ENCODE assay signal across 11 mouse cellular contexts in genomic region chr1:180889841-180890240, GRCm38 (mm10). TPM values are rescaled to one million over a fixed set of nuclear protein-coding genes. Genes with fewer than 3 reads are reported as not detected.
DNase-seq lines count a peak whose midpoint lies in the region; ATAC-seq and TF ChIP-seq lines count a peak whose summit lies in the region.
"Had no signal": no experiment of that assay in that cellular context is flagged by ENCODE, and none has a peak within 500 bp of the region (broad histone marks: within the 10 kb centered on the region; RNA-seq: fewer than 3 reads in every experiment).

No protein-coding gene starts in this region.

- peaks cover 5% of the 10 kb centered on the region; the same call in 1 of the 2 replicates for H3K27me3 ChIP-seq in hindbrain, postnatal 0 days (ENCODE audit: insufficient read depth, low read length)
- H3K27me3 ChIP-seq in hindbrain, embryonic 16.5 days (replicated peaks; ENCODE audit: control insufficient read depth, insufficient read depth, low read length), result peaks cover 6% of the 10 kb centered on the region
- H3K27me3 ChIP-seq in CH12.LX (replicated peaks), result no peaks in the 10 kb centered on the region
- H3K27me3 ChIP-seq in midbrain, embryonic 16.5 days (ENCODE audit: control insufficient read depth, insufficient read depth, low read depth, low read length), result peaks cover 12% of the 10 kb centered on the region

- ATAC-seq in hindbrain, postnatal 0 days, result no peak
- no peak for ATAC-seq in hindbrain, embryonic 16.5 days
- ATAC-seq in monocyte, adult 5-6 weeks (replicated peaks; ENCODE audit: insufficient number of reproducible peaks, low FRiP score, low TSS enrichment, poor library complexity, severe bottlenecking), result peak; percentile 47
- ATAC-seq in inflammation-experienced regulatory T-cells, adult 6 months, result no peak
- no peak for ATAC-seq in midbrain, embryonic 16.5 days

- no peaks in the 10 kb centered on the region for H3K9me3 ChIP-seq in hindbrain, postnatal 0 days (ENCODE audit: low read length)
- no peaks in the 10 kb centered on the region for H3K9me3 ChIP-seq in hindbrain, embryonic 16.5 days (ENCODE audit: control insufficient read depth, low read length)
- H3K9me3 ChIP-seq in CH12.LX (replicated peaks; ENCODE audit: low read length), result no peaks in the 10 kb centered on the region
- no peaks in the 10 kb centered on the region for H3K9me3 ChIP-seq in midbrain, embryonic 16.5 days (replicated peaks; ENCODE audit: control insufficient read depth, low read length, poor library complexity, severe bottlenecking)
- H3K9me3 ChIP-seq: hindbrain, embryonic 13.5 days; neural tube, embryonic 15.5 days had no signal

- DNase-seq in hindbrain, postnatal 0 days (ENCODE audit: low spot score), result no peak
- peak; percentile 81 for DNase-seq in CH12.LX (ENCODE audit: extremely low read depth)
- peak; percentile 62 for DNase-seq in adrenal gland, postnatal 10 days
- DNase-seq in c-Kit-positive CD71-positive TER-119-positive erythroid progenitor cells, embryonic 14.5 days (ENCODE audit: low spot score), result no peak

- in situ Hi-C loops in CH12.LX (cut with MboI; ENCODE audit: low pct_ligation_motif_present, low pct_unique_long_range_greater_than_20kb, low sequenced_read_pairs), result no loop called here

- H3K4me1 ChIP-seq in hindbrain, postnatal 0 days (ENCODE audit: insufficient read depth, low read length), result no peaks in the 10 kb centered on the region
- H3K4me1 ChIP-seq in hindbrain, embryonic 16.5 days (ENCODE audit: control insufficient read depth, insufficient read depth, low read depth, low read length), result no peaks in the 10 kb centered on the region
- peaks cover 17 to 65% of the 10 kb centered on the region in 2 experiments for H3K4me1 ChIP-seq in CH12.LX (ENCODE audit: control insufficient read depth in 1 of 2, insufficient read depth in 2 of 2)
- H3K4me1 ChIP-seq in midbrain, embryonic 16.5 days (ENCODE audit: control insufficient read depth, insufficient read depth, low read length), result no peaks in the 10 kb centered on the region; the same call in 1 of the 2 replicates

- peak; percentile 32; the same call in 1 of the 2 replicates for TF ChIP-seq CTCF in hindbrain, postnatal 0 days (IDR thresholded peaks at IDR 0.05; ENCODE audit: low read depth)
- peak in 1 of 2 experiments; percentile 62; a peak in 2 of 4 replicates for TF ChIP-seq CTCF in CH12.LX (conservative IDR thresholded peaks at IDR 0.05 in 1 of 2, IDR thresholded peaks at IDR 0.05 in 1 of 2; ENCODE audit: low read depth in 2 of 2, low read length in 2 of 2)

- peak; percentile 39 for TF ChIP-seq RAD21 in CH12.LX (IDR thresholded peaks at IDR 0.05; ENCODE audit: low read depth, low read length)

- H3K9ac ChIP-seq in hindbrain, postnatal 0 days (replicated peaks; ENCODE audit: low read length), result no peak overlapping the region
- no peak overlapping the region for H3K9ac ChIP-seq in hindbrain, embryonic 16.5 days (ENCODE audit: low read depth, low read length)
- no peak overlapping the region for H3K9ac ChIP-seq in CH12.LX (ENCODE audit: insufficient read depth, low read depth)
- H3K9ac ChIP-seq in midbrain, embryonic 16.5 days (ENCODE audit: low read depth, low read length), result no peak overlapping the region
- H3K9ac ChIP-seq: hindbrain, embryonic 13.5 days; neural tube, embryonic 15.5 days had no signal

- H3K27ac ChIP-seq in hindbrain, postnatal 0 days, result no peak overlapping the region
- no peak overlapping the region for H3K27ac ChIP-seq in hindbrain, embryonic 16.5 days (ENCODE audit: low read depth, low read length)
- H3K27ac ChIP-seq in CH12.LX (ENCODE audit: insufficient read depth, low read depth), result no peak overlapping the region
- H3K27ac ChIP-seq in midbrain, embryonic 16.5 days (ENCODE audit: low read length), result no peak overlapping the region
- H3K27ac ChIP-seq: hindbrain, embryonic 13.5 days; neural tube, embryonic 15.5 days had no signal

- dilution Hi-C loops in CH12.LX (cut with MboI; ENCODE audit: extremely low pct_ligation_motif_present, extremely low pct_unique_long_range_greater_than_20kb, low sequenced_read_pairs), result no loop called here

- no peak overlapping the region for H3K4me2 ChIP-seq in hindbrain, postnatal 0 days (ENCODE audit: low read depth, low read length)
- H3K4me2 ChIP-seq in hindbrain, embryonic 16.5 days (ENCODE audit: low read length), result no peak overlapping the region
- H3K4me2 ChIP-seq in CH12.LX (ENCODE audit: insufficient read depth, low read depth, poor library complexity, severe bottlenecking), result no peak overlapping the region
- no peak overlapping the region for H3K4me2 ChIP-seq in midbrain, embryonic 16.5 days (ENCODE audit: low read length)
- H3K4me2 ChIP-seq: hindbrain, embryonic 13.5 days; neural tube, embryonic 15.5 days had no signal

- WGBS in hindbrain, postnatal 0 days, result 51% methylated on average over 6 of the region's 6 CpGs
- 44% methylated on average over 6 of the region's 6 CpGs for whole genome bisulfite sequencing in hindbrain, embryonic 16.5 days
- 33% methylated on average over 6 of the region's 6 CpGs for WGBS in midbrain, embryonic 16.5 days

- H3K79me2 ChIP-seq in CH12.LX (replicated peaks; ENCODE audit: control insufficient read depth, extremely low read depth, insufficient read depth, poor library complexity, severe bottlenecking), result no peaks in the 10 kb centered on the region

- no peak for TF ChIP-seq POLR2A in CH12.LX (IDR thresholded peaks at IDR 0.05; ENCODE audit: low read depth, low read length)

- H3K36me3 ChIP-seq in hindbrain, postnatal 0 days (ENCODE audit: insufficient read depth, low read length), result no peaks in the 10 kb centered on the region
- H3K36me3 ChIP-seq in hindbrain, embryonic 16.5 days (ENCODE audit: control insufficient read depth, insufficient read depth, low read length), result no peaks in the 10 kb centered on the region
- H3K36me3 ChIP-seq in CH12.LX (replicated peaks in 1 of 2; ENCODE audit: control insufficient read depth in 1 of 2, insufficient read depth in 1 of 2, low read length in 1 of 2), result no peaks in the 10 kb centered on the region
- no peaks in the 10 kb centered on the region for H3K36me3 ChIP-seq in midbrain, embryonic 16.5 days (ENCODE audit: control insufficient read depth, insufficient read depth, low read length)
- H3K36me3 ChIP-seq: hindbrain, embryonic 13.5 days; neural tube, embryonic 15.5 days had no signal

- no peak overlapping the region for H3K4me3 ChIP-seq in hindbrain, postnatal 0 days (ENCODE audit: low read length)
- no peak overlapping the region for H3K4me3 ChIP-seq in hindbrain, embryonic 16.5 days (ENCODE audit: low read length)
- no peak overlapping the region for H3K4me3 ChIP-seq in CH12.LX (replicated peaks in 1 of 3; ENCODE audit: low read depth in 2 of 3, low read length in 2 of 3, poor library complexity in 1 of 3)
- H3K4me3 ChIP-seq in midbrain, embryonic 16.5 days (ENCODE audit: low read depth, low read length), result no peak overlapping the region
- H3K4me3 ChIP-seq: erythroblast, embryonic 14.5 days; hindbrain, embryonic 13.5 days; neural tube, embryonic 15.5 days had no signal

- TF ChIP-seq EP300 in CH12.LX (IDR thresholded peaks at IDR 0.05; ENCODE audit: low read length), result no peak

RNA-seq across cellular contexts. Expression of gene Lefty2, which starts 3.1 kb away (rescaled TPM):
- total RNA-seq in hindbrain, postnatal 0 days (2014; rRNA removed), result 11.3 and 15.3 TPM in 2 replicates
- 6.8 and 7.1 TPM in 2 replicates for polyA plus RNA-seq in hindbrain, postnatal 0 days (2015; fragmentation: Nextera tagmentation; extraction: Ambion mirVana)
- 4.8 and 5.6 TPM in 2 replicates for polyA plus RNA-seq in hindbrain, embryonic 16.5 days (2015; fragmentation: Nextera tagmentation; extraction: Ambion mirVana)
- total RNA-seq in CH12.LX (2012; rRNA removed) (not detected in 2 replicates), CH12.LX (2014; rRNA removed) (not detected in 2 replicates)
- not detected in 2 replicates for polyA plus RNA-seq in CH12.LX (2012; ENCODE audit: insufficient read length, low read depth)
- under 1 TPM; 0.48 to 1.00 TPM for total RNA-seq in adrenal gland, postnatal 10 days (2021)
- not detected in 3 replicates for total RNA-seq in monocyte, adult 5-6 weeks (2017)
- polyA plus RNA-seq in inflammation-experienced regulatory T-cells, adult 6 months (2017; shearing (Covaris generic)), result not detected
- polyA plus RNA-seq in midbrain, embryonic 16.5 days (2015; fragmentation: Nextera tagmentation; extraction: Ambion mirVana), result 4.7 and 5.0 TPM in 2 replicates
- polyA plus RNA-seq: erythroblast, embryonic 14.5 days had no signal

RNA-seq across cellular contexts. Expression of gene Pycr2, which starts 14.3 kb away (rescaled TPM):
- total RNA-seq in hindbrain, postnatal 0 days (2014; rRNA removed), result 70.2 and 76.1 TPM in 2 replicates
- 63.4 and 64.7 TPM in 2 replicates for polyA plus RNA-seq in hindbrain, postnatal 0 days (2015; fragmentation: Nextera tagmentation; extraction: Ambion mirVana)
- 74.6 and 75.6 TPM in 2 replicates for polyA plus RNA-seq in hindbrain, embryonic 16.5 days (2015; fragmentation: Nextera tagmentation; extraction: Ambion mirVana)
- 131 and 158 TPM in 2 replicates for total RNA-seq in CH12.LX (2012; rRNA removed)
- 119 and 133 TPM in 2 replicates for total RNA-seq in CH12.LX (2014; rRNA removed)
- 73.0 and 82.3 TPM in 2 replicates for polyA plus RNA-seq in CH12.LX (2012; ENCODE audit: insufficient read length, low read depth)
- 10 to 100 TPM; 32.6 to 34.7 TPM for total RNA-seq in adrenal gland, postnatal 10 days (2021)
- total RNA-seq in monocyte, adult 5-6 weeks (2017), result 12.9 to 16.2 TPM (median 14.3 TPM) in 3 replicates
- 10 to 100 TPM; 39.9 to 46.0 (median 44.5) TPM for polyA plus RNA-seq in inflammation-experienced regulatory T-cells, adult 6 months (2017; shearing (Covaris generic))
- 68.3 and 71.7 TPM in 2 replicates for polyA plus RNA-seq in midbrain, embryonic 16.5 days (2015; fragmentation: Nextera tagmentation; extraction: Ambion mirVana)

RNA-seq across cellular contexts. Expression of gene Sde2, which starts 38.9 kb away (rescaled TPM):
- total RNA-seq in hindbrain, postnatal 0 days (2014; rRNA removed), result 11.1 and 13.1 TPM in 2 replicates
- 21.4 and 21.7 TPM in 2 replicates for polyA plus RNA-seq in hindbrain, postnatal 0 days (2015; fragmentation: Nextera tagmentation; extraction: Ambion mirVana)
- 28.7 and 32.2 TPM in 2 replicates for polyA plus RNA-seq in hindbrain, embryonic 16.5 days (2015; fragmentation: Nextera tagmentation; extraction: Ambion mirVana)
- total RNA-seq in CH12.LX (2012; rRNA removed), result 24.7 and 26.3 TPM in 2 replicates
- 25.1 and 28.0 TPM in 2 replicates for total RNA-seq in CH12.LX (2014; rRNA removed)
- 33.2 and 34.6 TPM in 2 replicates for polyA plus RNA-seq in CH12.LX (2012; ENCODE audit: insufficient read length, low read depth)
- total RNA-seq in adrenal gland, postnatal 10 days (2021), result 10 to 100 TPM; 21.7 to 22.6 TPM
- 45.3 to 50.4 TPM (median 49.6 TPM) in 3 replicates for total RNA-seq in monocyte, adult 5-6 weeks (2017)
- 10 to 100 TPM; 33.8 to 42.9 (median 37.5) TPM for polyA plus RNA-seq in inflammation-experienced regulatory T-cells, adult 6 months (2017; shearing (Covaris generic))
- 32.1 and 32.9 TPM in 2 replicates for polyA plus RNA-seq in midbrain, embryonic 16.5 days (2015; fragmentation: Nextera tagmentation; extraction: Ambion mirVana)

RNA-seq across cellular contexts. Expression of gene Lefty1, which starts 45.0 kb away (rescaled TPM):
- not detected in 2 replicates for total RNA-seq in hindbrain, postnatal 0 days (2014; rRNA removed)
- polyA plus RNA-seq in hindbrain, postnatal 0 days (2015; fragmentation: Nextera tagmentation; extraction: Ambion mirVana), result 0.29 and 0.42 TPM in 2 replicates
- 0.16 and 0.25 TPM in 2 replicates for polyA plus RNA-seq in hindbrain, embryonic 16.5 days (2015; fragmentation: Nextera tagmentation; extraction: Ambion mirVana)
- 0.17 TPM in 1 of 2 replicates, not detected in the other for total RNA-seq in CH12.LX (2012; rRNA removed)
- total RNA-seq in CH12.LX (2014; rRNA removed), result 0.14 TPM in 1 of 2 replicates, not detected in the other
- polyA plus RNA-seq in CH12.LX (2012; ENCODE audit: insufficient read length, low read depth), result 0.15 TPM in 1 of 2 replicates, not detected in the other
- under 1 TPM; 0.63 to 0.79 TPM for total RNA-seq in adrenal gland, postnatal 10 days (2021)
- not detected in 3 replicates for total RNA-seq in monocyte, adult 5-6 weeks (2017)
- polyA plus RNA-seq in inflammation-experienced regulatory T-cells, adult 6 months (2017; shearing (Covaris generic)), result not detected
- polyA plus RNA-seq in midbrain, embryonic 16.5 days (2015; fragmentation: Nextera tagmentation; extraction: Ambion mirVana), result 0.26 TPM in 1 of 2 replicates, not detected in the other

RNA-seq across cellular contexts. Expression of gene Tmem63a, which starts 52.3 kb away (rescaled TPM):
- 2.9 and 5.4 TPM in 2 replicates for total RNA-seq in hindbrain, postnatal 0 days (2014; rRNA removed)
- 2.5 and 3.0 TPM in 2 replicates for polyA plus RNA-seq in hindbrain, postnatal 0 days (2015; fragmentation: Nextera tagmentation; extraction: Ambion mirVana)
- 2.1 and 2.6 TPM in 2 replicates for polyA plus RNA-seq in hindbrain, embryonic 16.5 days (2015; fragmentation: Nextera tagmentation; extraction: Ambion mirVana)
- total RNA-seq in CH12.LX (2012; rRNA removed), result 2.2 and 2.6 TPM in 2 replicates
- 0.89 and 1.1 TPM in 2 replicates for total RNA-seq in CH12.LX (2014; rRNA removed)
- 3.0 TPM in 2 replicates for polyA plus RNA-seq in CH12.LX (2012; ENCODE audit: insufficient read length, low read depth)
- total RNA-seq in adrenal gland, postnatal 10 days (2021), result 10 to 100 TPM; 24.7 to 27.3 TPM
- 15.0 to 24.1 TPM (median 17.4 TPM) in 3 replicates for total RNA-seq in monocyte, adult 5-6 weeks (2017)
- 10 to 100 TPM; 12.8 to 18.6 (median 14.0) TPM for polyA plus RNA-seq in inflammation-experienced regulatory T-cells, adult 6 months (2017; shearing (Covaris generic))
- 1.2 and 1.3 TPM in 2 replicates for polyA plus RNA-seq in midbrain, embryonic 16.5 days (2015; fragmentation: Nextera tagmentation; extraction: Ambion mirVana)

Comparison
In these comparisons a context has a peak if more than half of its experiments do, and no peak if none do; other contexts are left out.
1. DNase-seq: peak in CH12.LX (single experiment) and adrenal gland, postnatal 10 days (single experiment); none in hindbrain, postnatal 0 days (single experiment) and c-Kit-positive CD71-positive TER-119-positive erythroid progenitor cells, embryonic 14.5 days (single experiment).